Mouse (Mus musculus) spleen, adult 2 months (tissue): Measurements from ENCODE around the gene Gngt2. TPM values are rescaled to one million over a fixed set of nuclear protein-coding genes. Genes with fewer than 3 reads are reported as not detected.

Source experiments
- DNase-seq, 2 experiments: peaks; one replicate each; pipeline versions ENCODE4 v3.0.0 to v3.0.0-alpha.2; 2012 to 2021; ENCODE audit warnings: low spot score in 2 of 2, low read depth in 1 of 2
- H3K27ac ChIP-seq: fragments of 200-500 bp; 2 replicates; pipeline ENCODE4 v1.5.1; 2012; ENCODE audit warnings: low read length, inconsistent platforms; ENCODE audit not compliant: insufficient read depth
- H3K27me3 ChIP-seq: fragments of 200-500 bp; 2 replicates; pipeline ENCODE4 v1.6.1; 2012; ENCODE audit warnings: mild to moderate bottlenecking, moderate library complexity, low read length, inconsistent platforms; ENCODE audit not compliant: control insufficient read depth, insufficient read depth
- H3K36me3 ChIP-seq: fragments of 200-500 bp; 2 replicates; pipeline ENCODE4 v1.6.1; 2012; ENCODE audit warnings: mild to moderate bottlenecking, low read length, inconsistent platforms; ENCODE audit not compliant: control insufficient read depth, insufficient read depth
- H3K4me1 ChIP-seq: fragments of 200-500 bp; 2 replicates; pipeline ENCODE4 v1.6.1; 2011; ENCODE audit warnings: inconsistent platforms; ENCODE audit not compliant: control insufficient read depth, insufficient read depth, insufficient read length
- H3K4me3 ChIP-seq: fragments of 200-500 bp; 2 replicates; pipeline ENCODE4 v1.5.1; 2011; ENCODE audit warnings: mild to moderate bottlenecking, inconsistent platforms; ENCODE audit not compliant: insufficient read depth, insufficient read length; ENCODE audit errors: extremely low read depth
- CTCF ChIP-seq: fragments of 200-500 bp; IDR thresholded peaks from 2 replicates; pipeline ENCODE4 v1.5.1; 2011; ENCODE audit warnings: mild to moderate bottlenecking, inconsistent platforms; ENCODE audit not compliant: insufficient read depth, insufficient read length, insufficient replicate concordance; ENCODE audit errors: extremely low read depth
- POLR2A ChIP-seq: fragments of 200-500 bp; IDR thresholded peaks from 2 replicates; pipeline ENCODE4 v1.6.1; 2011; ENCODE audit warnings: low read depth, low read length, inconsistent platforms
- WGBS: fragments of 180-500 bp; shearing (Covaris S2); methylation state at CpG from one replicate; pipeline ENCODE4 v1.1.7; 2018; 5-methylcytosine and 5-hydroxymethylcytosine counted together
- polyA plus RNA-seq: library from polyadenylated mRNA; depleted of rRNA; stranded (reverse); fragments of >200 nt; gene quantifications from 2 replicates; pipeline ENCODE4 v1.2.3, GENCODE M21; 2012

The Gngt2 gene
- polyA plus RNA-seq, 1 experiment = 30.4 TPM

GRCm38 (mm10) chr11:95830411-95831275 lies 6.4 kb upstream of the Gngt2 start:
- DNase-seq = peak in 1 of 2 experiments; percentile 34
- Histone ChIP-seq H3K27ac (no peak overlapping the region), H3K4me3 (peak overlapping the region; percentile 44), H3K36me3 (peaks cover 15% of the 10 kb centered on the region), H3K27me3 (peaks cover 1% of the 10 kb centered on the region; the same call in 1 of the 2 replicates), H3K4me1 (peaks cover 43% of the 10 kb centered on the region)
- 6% methylated on average over 80 of the region's 80 CpGs for WGBS
- no peak for TF ChIP-seq POLR2A
- TF ChIP-seq CTCF = no peak

GRCm38 (mm10) chr11:95831276-95831619 lies 5.8 kb upstream of the Gngt2 start:
- peaks cover 15% of the 10 kb centered on the region for H3K36me3 ChIP-seq
- no peak for TF ChIP-seq CTCF
- TF ChIP-seq POLR2A = no peak
- H3K4me3 ChIP-seq = peak overlapping the region; percentile 44; the same call in 1 of the 2 replicates
- H3K4me1 ChIP-seq = peaks cover 48% of the 10 kb centered on the region
- no peak for DNase-seq
- H3K27ac ChIP-seq = no peak overlapping the region
- 17% methylated on average over 10 of the region's 10 CpGs for WGBS
- no peaks in the 10 kb centered on the region for H3K27me3 ChIP-seq

DNA sequence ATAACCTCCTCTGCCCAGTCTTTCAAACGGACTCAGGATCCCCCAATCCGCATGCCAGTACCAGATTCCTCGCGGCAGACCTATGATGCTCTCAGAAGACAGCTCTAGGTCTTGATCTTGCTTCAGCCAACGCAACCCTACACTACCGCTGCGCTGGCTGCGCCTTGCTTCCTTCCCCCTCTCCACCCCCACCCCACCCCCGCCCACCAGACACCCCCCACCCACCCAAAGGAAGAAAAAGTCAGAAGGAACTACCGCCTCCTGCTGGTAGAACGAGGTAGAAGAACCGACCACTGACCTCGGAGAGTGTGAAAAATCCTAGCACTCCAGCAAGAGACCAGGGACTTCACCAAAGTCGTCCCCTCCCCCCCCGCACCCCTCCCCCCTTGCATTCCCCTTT lies 5.4 kb upstream of the Gngt2 start:
- no peak for TF ChIP-seq CTCF
- TF ChIP-seq POLR2A = no peak
- Histone ChIP-seq H3K4me1 (peaks cover 51% of the 10 kb centered on the region), H3K4me3 (no peak overlapping the region), H3K27ac (no peak overlapping the region), H3K27me3 (no peaks in the 10 kb centered on the region), H3K36me3 (peaks cover 15% of the 10 kb centered on the region)
- no peak for DNase-seq
- WGBS = 44% methylated on average over 15 of the region's 15 CpGs

DNA sequence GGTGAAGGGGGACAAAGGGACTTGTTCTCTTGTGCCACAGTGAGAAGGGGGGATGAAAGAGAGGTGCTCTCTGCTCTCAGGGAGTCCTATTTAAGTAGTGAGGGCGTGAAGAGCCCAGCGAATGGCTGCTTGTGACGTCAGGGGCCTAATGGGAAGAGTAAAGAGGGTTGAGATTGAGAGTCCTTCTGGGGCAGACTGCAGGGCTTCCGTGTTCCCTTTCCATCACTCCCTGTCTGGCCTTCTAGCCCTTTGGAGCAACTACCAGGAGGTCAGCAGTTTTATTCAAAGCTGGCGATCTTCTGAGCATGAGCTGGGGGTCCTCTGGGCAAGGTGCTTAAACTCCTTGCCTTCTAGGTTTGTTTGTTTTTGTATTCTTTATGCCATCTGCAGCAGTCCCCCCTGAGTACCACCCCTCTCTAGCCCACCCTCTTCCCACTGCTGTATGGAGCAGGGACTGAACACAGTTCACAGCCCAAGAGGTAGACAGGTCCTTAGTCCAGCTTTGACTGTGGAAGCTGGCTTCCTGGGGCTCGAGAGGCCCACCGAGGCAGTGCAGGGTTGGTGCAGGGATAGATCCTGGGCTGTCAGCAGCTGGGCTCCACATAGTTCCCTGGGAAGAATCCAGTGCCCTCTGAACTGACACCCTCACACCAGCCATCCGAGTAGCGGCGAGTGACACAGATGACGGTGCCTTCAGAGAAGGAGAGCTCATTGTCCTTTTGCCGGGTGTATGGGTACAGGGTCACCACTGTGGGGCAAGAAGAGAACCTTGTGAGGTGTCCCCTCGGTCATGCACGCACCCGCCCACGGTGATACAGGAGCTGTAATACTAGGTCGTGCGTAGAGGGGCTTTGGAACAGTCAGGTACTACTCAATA lies 4.6 kb upstream of the Gngt2 start:
- peaks cover 58% of the 10 kb centered on the region for H3K4me1 ChIP-seq
- no peak for DNase-seq
- no peak overlapping the region for H3K4me3 ChIP-seq
- H3K36me3 ChIP-seq = peaks cover 17% of the 10 kb centered on the region
- H3K27ac ChIP-seq = no peak overlapping the region
- WGBS = 88% methylated on average over 18 of the region's 18 CpGs
- TF ChIP-seq POLR2A = no peak
- TF ChIP-seq CTCF = no peak
- no peaks in the 10 kb centered on the region for H3K27me3 ChIP-seq

GRCm38 (mm10) chr11:95833006-95833570 lies 3.9 kb upstream of the Gngt2 start:
- no peaks in the 10 kb centered on the region for H3K27me3 ChIP-seq
- peak overlapping the region; percentile 90 for H3K27ac ChIP-seq
- H3K36me3 ChIP-seq = peaks cover 17% of the 10 kb centered on the region
- 65% methylated on average over 8 of the region's 8 CpGs for WGBS
- no peak for DNase-seq
- TF ChIP-seq CTCF (no peak), POLR2A (no peak)
- H3K4me1 ChIP-seq = peaks cover 64% of the 10 kb centered on the region
- no peak overlapping the region for H3K4me3 ChIP-seq

- Histone ChIP-seq H3K4me3 (peak overlapping the region; percentile 25; the same call in 1 of the 2 replicates), H3K36me3 (peaks cover 17% of the 10 kb centered on the region), H3K27me3 (no peaks in the 10 kb centered on the region), H3K4me1 (peaks cover 70% of the 10 kb centered on the region), H3K27ac (peak overlapping the region; percentile 90)
- TF ChIP-seq POLR2A (no peak), CTCF (no peak)
- peak; percentile 34 to 38 for DNase-seq
- WGBS = 18% methylated on average over 18 of the region's 18 CpGs
Observed at GRCm38 (mm10) chr11:95833631-95834142, 3.3 kb upstream of the Gngt2 start.
